Mouse (Mus musculus) CD4-positive helper T cell, adult 2 months (primary cell): ENCODE data around the gene Aldh3a2.

ENCODE experiments used
- DNase-seq: peaks from one replicate; pipeline ENCODE4 v3.0.0-alpha.2; 2012; ENCODE audit warnings: low read depth, missing footprints, low spot score

The Aldh3a2 gene

DNA sequence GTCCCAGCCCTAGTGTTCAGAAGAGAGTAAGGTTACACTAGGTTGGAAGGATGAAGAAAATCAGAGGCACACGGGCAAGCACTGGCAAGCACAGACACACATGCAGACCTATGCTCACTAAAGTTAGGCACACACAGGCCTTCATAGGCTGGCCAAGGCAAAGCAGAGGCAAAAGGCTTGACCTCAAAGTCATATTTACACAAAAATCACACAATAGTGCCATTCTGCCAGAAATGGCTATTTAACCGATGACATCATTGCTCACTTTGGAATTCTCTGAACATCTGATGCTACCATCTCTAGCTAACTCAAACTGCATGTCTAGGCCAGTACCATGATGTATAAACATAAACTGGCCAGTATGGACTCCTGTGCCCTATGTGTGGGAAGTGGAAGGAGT, 6.7 kb upstream of the Aldh3a2 start:
- DNase-seq, result no peak

DNA sequence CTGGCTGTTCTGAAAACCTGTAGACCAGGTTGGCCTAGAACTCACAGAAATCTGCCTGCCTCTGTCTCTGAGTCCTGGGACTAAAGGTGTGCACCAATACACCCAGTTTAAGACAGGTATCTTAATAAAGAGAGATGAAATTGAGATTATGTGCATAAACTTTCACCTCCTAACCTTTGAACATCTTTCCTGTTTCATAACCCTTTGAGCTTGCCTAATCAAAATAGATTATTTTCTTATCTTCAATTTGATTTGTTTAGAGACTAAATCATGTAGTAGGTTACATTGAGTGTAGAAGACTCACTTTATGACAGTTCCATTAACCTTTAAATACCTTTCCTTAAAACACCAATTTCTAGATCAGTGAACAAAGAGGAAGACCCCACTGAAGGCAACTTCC, 4.3 kb upstream of the Aldh3a2 start:
- DNase-seq, result no peak

DNA sequence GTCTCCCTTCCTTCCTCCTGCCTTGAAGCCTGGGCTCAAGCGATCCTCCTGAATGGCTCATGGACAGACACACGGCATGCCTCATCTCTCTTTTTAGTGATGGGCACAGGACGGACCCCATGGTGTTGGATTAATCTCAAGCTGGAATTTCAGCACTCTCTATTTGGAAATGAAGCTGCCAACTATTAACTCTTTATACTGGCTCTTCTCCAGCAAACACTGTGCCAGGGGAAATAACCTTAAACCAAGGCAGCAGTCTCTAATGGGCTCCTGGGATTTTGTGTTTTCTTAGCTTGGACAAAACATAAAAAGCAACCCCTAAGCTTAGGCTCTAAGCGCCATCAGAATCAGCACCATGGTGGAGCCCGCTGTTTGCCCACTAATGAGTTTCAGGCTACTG, 3.1 kb upstream of the Aldh3a2 start:
- DNase-seq, result no peak

DNA sequence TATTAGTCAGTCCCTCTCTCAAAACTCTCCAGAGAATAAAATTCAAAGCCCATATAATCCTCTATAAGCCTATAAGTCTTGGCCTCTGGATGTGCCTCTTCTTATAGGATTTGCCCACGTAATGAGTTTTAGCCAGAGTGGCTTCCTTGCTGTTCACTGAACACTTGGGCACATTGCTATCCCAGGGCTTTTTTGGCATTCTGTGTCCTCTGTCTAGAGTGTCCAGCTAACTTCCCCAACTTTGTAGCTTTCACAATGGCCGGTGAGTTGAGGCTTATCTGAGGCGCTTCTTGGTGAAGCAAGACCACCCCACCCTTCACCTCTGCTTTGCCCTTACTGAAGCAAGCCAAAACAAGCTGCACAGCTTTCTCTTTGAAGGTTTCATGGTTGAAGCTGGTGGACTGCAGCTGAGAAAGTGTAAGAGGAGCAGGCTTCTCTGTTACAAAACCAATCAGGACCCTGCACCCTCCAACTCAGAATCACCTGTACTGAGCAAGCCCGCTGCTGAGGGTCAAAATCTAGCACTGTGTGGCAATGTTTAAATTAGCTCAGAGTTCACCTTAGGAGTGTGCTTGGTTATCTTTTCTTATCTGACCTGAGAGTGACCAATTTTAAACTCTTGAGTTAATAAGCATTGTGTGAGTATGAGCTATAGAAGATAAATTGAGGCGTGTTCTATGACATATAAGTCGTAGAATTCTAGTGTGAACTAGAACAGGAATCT, 1.5 kb upstream of the Aldh3a2 start:
- DNase-seq, result no peak

DNA sequence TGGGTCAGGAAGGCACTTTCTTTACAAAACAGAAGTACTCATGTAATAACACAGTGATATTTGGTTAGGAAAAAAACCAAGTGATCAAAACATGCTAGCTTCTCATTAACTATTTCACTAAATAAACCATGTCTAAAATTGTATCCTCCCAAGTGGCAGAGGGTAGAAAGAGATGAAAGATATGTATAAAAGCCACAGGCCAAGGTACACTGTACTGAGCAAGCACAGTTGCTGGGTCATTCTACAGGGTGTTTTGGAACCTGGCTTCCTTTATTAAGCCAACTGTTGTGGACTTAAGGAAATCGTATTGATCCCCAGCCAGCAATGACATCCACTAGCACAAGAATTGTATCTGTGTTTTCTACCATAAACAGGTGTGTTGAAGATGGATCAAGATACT, 3.4 kb downstream of the Aldh3a2 start:
- no peak for DNase-seq

DNA sequence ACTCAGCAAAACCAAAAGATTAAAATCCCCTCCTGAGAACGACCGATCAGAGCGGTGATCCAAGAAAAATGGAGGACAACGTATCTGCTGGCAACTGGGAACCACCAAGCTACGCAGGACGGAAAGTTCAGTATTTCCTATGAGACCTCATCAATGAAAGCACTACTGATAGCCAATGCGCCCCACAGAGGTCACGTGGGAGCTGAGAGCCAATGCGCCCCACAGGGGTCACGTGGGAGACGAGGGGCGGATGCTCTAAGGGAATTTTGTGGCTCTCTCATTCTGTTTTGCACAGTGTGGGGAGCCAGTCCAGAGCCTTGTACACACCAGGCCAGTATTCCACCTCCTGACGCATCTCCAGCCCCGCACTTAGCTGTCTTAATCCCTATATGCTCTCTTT, 4.7 kb downstream of the Aldh3a2 start:
- no peak for DNase-seq

DNA sequence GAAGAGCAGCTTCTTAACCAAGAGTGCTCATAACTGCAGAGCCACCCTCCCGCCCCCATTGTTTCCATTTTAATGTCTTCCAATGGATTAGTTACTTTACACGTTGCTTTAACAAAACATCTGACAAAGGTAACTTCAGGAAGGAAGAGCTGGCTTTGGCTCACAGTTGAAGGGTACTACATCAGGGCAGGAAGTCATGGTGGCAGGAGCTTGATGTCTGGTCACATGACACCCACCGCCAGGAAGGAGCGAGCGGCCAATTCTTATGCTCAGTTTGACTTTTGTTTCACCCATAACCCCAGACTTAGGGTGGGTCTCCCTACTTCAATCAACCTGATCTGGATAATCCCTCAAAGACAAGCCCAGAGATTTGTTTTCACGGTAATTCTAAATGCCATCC, 8.2 kb downstream of the Aldh3a2 start:
- no peak for DNase-seq

DNA sequence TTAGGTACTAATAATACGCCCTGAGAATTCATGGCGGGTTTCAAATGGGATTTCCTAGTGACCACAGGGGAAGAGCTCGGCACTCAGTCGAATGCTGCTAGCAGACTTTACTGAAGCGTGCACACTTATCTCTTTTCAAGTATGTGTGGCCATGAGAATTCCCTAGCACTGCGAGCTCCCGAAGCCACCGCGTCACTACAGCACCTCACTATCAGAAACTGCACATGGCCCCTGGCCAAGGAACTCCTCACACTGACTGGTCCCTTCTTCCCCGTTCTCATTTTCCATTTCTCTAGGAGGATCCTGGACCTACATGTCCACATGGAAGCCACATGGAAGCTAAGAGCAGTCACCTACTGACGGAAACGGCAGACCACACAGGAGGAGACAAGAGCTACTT, 14.5 kb downstream of the Aldh3a2 start:
- no peak for DNase-seq

DNA sequence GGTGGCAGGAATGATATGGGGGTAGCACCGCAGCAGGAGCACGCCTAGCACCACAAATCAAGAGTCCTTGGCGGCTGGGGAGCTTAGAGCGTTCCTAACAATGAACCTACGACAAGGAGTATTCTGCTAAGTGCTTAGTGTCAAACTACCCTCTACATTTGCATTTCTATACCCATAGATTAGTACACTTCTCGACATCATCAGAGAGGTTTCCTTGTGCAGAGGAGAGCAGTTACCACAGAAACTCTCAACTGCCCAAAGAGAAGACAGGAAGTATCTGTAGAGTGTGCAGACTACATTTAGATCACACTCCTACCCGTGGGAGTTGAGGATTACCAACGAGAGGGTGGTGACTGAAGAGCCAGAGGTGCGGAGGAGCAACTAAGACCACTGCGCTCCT, 15.5 kb downstream of the Aldh3a2 start:
- no peak for DNase-seq

DNA sequence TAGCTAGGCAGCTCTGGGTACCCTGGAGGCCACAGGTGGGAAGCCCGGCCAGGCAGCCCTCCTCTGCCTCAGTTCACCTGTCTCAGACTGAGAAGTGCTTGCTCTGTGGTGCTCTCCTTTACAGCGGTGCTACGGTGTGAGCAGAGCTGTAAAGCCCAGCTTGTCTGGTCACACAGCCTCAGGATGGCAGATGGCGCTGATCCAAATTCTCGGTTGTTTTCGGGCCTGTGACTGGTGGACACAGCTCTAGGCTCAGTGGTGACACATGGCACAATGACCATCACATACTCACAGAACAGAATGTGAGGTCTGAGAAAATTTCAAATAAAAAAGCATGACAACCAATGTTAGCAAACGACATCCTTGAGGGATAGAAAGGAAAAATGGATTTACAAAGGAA, 22.9 kb downstream of the Aldh3a2 start:
- no peak for DNase-seq

DNA sequence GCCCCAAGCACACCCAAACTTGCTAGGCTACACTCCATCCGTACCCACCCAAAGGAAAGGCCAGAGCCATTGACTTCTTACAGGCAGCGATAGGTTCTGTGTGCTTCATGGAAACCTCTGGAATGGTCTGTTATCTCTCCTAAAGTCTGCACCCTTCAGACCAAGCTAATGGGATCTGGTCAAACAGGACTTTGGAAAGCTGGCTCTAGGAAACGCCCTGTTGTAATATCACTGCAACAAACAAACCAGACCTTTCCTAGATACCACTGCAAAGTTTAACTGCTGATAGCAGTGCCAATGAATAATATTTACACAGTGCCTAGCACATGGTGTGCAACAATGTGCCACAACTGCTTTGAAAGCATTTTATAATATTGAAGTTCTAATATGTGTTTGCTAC, 31.2 kb downstream of the Aldh3a2 start:
- no peak for DNase-seq

DNA sequence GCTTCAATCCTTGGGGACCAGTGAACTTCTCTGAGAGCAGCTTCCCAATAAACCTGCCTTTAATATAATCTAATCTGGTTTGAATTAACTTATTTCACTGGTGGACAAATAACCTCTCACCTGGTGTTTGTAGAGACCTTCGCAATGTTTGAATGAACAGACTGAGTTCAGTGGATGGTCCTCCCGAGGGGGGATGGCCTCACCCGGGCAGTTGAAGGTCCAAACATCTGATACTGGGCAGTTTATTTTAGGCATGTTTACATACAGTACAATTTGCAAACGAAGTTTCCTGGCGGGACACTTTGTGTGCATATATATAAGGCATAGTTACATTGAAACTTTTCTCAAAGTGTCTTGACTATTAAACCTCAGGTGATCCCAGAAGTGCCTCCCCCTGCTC, 33.1 kb downstream of the Aldh3a2 start:
- no peak for DNase-seq

DNA sequence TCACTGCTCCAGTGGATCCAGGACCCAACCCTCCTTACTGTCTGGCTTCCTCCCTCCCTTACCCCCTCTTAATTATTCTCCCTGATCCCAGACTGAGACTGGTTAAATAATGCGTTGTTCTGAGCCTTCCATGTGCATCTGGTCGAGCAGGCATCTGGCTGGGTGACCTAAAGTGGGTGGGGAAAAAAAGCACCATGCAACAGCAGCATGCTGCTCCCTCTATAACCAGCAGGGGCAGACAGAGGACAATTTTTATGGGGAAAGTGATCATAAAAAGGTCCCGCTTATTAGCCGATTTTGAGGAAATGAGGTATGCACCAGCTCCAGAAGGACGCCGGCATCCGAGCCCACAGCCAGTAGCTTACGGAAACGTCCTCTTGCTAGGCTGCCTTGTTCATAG, 35.9 kb downstream of the Aldh3a2 start:
- peak; percentile 45 for DNase-seq

DNA sequence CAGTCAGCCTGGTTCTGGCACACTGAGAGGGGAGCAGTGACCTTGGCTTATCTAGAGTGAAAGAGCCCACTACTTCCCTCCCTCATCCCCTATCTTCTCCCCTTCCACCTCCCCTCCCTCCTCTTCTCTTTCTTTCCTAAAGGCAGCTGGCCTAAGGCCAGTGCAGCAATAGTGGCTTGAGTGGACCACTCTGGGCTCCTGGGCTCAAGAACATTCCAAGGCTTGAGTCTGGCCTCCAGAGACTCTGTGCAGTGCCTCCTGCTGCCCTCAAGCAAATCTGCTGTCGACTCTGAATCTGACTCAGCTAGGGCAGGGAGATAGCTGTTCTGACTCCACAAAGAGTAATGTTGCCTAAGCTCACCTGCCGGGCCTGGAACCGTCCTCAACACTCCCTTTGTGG, 38.9 kb downstream of the Aldh3a2 start:
- DNase-seq, result no peak

DNA sequence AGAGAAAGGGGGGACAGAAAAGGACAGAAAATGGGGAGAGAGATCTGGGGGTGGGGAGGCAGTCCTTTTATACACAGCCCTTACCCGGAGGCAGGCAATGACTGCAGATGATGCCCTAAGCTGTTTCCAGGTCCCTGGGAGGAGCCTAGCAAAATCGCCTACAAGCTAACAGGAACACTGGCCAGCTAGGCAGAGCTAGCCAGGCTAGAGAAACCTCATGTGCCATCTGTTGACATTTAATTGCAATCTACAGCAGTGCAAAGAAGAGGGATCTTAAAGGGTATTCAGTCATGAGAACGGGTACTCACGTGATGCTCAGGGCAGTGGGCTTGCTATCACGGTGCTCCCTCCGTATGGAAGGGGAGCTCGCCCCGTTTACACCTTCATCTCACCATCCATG, 39.4 kb downstream of the Aldh3a2 start:
- no peak for DNase-seq

DNA sequence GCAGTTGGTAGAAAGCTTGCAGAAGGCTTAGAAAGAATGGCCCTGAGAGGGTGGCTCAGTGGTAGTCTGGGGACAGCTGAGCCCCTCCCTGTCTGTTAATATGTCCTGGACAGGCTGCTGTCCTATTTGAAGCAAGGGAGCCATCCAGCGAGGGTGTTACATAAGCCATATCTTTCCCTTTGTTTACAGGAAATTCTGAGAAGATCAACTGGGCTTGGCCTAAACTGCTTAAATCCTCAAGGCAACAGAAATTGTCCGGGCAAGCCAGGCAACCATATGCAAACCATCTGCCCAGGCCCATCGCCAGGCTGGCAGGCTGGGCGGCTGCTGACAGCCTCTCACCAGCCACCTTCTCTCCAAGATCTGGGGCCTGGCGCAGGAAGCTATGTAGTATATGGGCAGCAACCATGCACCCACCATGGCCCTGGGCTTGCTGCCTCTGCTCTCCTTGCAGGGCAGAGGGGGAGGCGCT, 41.3 kb downstream of the Aldh3a2 start:
- no peak for DNase-seq

DNA sequence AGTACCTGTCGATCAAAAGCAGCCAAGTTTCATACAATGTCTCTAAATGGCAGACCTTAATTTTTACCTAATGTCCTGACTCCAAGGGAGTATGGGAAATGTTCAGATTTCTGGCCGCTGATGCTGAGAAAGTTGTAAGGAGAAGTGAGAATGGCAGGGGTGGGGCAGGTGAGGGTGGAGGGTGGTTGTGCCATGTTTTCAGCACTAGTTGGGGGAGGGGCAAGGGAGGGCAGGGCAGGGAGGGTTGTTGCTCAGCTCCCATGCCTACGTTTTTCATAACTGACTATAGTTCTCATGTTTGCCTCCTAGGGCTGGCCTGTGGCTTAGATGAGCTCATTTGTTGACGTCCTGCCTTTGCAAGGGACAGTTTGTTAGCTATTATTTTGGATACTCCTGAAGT, 41.8 kb downstream of the Aldh3a2 start:
- no peak for DNase-seq

DNA sequence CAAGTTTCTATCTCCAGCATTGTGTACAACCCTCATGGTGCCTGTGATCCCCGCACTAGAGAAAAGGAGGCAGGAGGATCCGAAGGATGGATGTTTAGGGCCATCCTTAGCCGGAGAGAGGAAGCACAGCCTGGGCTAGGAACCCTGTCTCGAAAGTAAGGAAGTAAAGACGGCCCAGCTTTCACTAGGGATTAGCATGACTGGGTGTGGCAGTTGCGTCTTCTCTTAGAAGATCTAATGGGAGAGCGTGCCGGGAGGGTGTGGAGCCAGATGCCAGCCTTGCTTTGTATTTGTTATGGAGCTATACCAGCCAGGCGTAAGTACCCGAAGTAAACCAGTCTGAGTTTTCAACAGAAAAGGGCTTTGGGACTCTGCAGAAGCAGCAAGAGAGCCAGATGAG, 42.4 kb downstream of the Aldh3a2 start:
- no peak for DNase-seq

DNA sequence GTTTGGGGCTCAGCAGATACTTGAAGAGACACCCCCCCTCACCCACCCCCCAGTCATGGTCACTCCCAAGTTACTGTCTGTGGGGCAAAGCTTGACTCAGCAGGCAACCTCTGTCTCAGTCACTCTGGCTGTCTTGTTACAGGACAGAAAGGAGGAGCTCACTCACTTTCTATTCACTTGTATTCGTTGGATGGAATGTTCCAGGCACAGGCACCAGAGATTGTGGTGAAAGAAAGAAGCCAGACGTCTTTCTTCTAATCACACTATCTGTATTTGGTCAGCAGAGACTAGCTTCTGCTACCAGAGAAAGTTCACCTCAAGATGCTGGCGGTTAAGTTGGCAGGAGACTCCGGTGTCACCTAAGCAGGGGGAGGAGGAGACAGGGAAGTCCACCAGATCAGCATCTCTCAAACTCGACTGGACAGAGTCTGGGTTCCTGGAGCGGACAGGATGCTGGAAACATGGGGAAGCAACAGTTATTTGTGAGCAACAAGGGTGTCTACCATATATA, 43.0 kb downstream of the Aldh3a2 start:
- no peak for DNase-seq

DNA sequence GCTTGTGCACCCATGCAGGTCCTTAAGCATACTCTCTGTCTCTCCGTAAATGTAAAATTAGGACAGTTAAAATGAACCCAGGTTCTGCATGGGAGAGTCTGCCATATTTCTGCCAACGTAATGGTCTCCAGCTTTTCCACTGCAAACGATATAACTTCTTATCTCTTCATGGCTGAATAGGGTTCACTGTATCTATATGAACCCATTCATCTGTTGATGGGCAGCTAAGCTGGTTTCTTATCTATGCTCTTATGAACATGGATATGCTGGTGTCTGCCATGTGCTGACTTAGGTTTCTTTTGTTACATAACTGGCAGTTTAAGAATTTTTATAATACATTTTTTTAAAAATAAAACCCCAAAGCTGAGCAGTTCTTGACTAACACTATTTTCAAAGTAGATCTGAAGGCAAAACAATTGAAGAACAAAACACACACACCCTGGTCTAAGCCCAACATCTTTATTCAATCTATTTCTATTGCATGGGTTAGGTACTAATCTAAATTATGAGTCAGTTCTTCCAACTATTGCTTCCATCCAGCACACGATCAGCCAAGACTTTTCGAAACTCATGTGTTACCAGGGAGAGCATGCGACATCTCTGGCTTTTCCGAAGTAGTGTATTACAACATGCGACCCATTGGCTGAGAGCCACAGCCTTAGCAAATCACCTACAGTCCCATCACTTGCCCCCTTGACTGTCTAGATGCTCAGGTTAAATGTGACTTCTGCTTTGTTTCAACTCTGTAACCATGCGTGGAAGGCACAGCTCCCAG, 44.1 kb downstream of the Aldh3a2 start:
- no peak for DNase-seq

DNA sequence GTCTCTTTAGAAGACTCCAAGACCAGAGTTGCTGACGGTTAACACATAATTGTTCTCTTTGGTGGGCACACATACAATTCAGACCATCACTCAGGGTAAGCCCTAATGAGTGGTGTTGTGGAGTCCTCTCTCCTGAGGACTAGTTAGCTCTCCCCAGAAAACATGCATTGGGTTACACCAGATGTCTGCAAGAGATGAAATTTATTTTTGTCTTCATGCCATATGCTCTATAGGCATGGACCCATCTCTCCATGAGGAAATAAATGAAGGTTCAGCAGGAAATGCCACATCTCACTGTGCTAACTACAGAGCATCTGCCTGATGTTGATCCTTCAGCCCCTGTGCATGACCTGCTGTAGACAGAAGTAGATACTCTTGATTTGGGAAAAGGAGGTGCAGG, 45.3 kb downstream of the Aldh3a2 start:
- DNase-seq, result no peak

DNA sequence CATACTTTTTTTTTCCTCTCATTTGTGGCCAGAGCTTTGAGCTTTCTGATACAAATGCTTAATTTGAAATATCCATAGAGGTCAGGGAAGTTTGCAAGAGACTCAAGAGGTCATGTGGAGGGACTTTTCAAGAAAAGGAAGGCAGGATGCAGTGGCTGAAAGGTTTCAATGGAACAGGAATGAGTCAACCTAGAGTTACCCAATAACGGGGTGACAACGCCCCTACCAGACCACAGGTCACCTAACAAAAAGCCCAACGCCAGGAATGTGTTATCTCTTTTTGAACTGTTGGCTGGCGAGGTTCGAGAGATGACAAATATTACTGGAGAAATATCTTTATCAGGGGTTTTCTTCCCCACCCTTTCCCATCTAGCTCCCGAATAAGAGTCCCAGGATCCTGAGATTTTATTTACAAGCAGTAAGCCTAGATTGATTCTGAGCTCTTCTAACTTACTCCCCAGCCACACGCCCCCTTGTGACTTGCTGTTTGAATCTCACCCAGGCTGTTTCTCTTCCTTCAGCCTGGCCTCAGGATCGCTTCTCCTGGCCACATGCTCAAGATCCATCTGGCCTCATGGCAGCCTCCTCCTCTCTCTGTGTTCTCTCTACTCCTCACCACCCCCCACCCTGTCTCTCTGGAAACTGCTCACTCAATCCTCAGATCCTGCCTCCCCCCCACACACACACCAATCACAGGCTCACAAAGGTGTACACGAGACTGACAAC, 46.9 kb downstream of the Aldh3a2 start:
- no peak for DNase-seq
